Mouse (Mus musculus) gastrocnemius, postnatal 14 days (tissue): ENCODE results near the gene Nucb1. TPM values are rescaled to one million over a fixed set of nuclear protein-coding genes. Genes with fewer than 3 reads are reported as not detected.
"Not testable (repeated sequence)": the region's sequence is repeated elsewhere in the genome, so short reads cannot be mapped to it uniquely, and the experiment has no call there.

Experiments used
- DNase-seq: peaks from one replicate; pipeline ENCODE4 v3.0.0; 2021; ENCODE audit warnings: mixed read lengths
- intact Hi-C: fragments of 180-260 bp; cut with DNase I; formaldehyde crosslinking; loops from one replicate; pipeline ENCODE4 v1.15.1; 2025; ENCODE audit warnings: low total_unique reads
- total RNA-seq, 2 experiments: library from RNA; stranded (reverse); gene quantifications; 2 replicates each; pipeline ENCODE4 v1.2.3; 2021

The Nucb1 gene
- total RNA-seq, 2 experiments from 2014 or later: 100 TPM

- intact Hi-C loops: no loop called here
- no peak for DNase-seq
Measured at GRCm38 (mm10) chr7:45526474-45527120, 16.4 kb upstream of the Nucb1 start.

DNA sequence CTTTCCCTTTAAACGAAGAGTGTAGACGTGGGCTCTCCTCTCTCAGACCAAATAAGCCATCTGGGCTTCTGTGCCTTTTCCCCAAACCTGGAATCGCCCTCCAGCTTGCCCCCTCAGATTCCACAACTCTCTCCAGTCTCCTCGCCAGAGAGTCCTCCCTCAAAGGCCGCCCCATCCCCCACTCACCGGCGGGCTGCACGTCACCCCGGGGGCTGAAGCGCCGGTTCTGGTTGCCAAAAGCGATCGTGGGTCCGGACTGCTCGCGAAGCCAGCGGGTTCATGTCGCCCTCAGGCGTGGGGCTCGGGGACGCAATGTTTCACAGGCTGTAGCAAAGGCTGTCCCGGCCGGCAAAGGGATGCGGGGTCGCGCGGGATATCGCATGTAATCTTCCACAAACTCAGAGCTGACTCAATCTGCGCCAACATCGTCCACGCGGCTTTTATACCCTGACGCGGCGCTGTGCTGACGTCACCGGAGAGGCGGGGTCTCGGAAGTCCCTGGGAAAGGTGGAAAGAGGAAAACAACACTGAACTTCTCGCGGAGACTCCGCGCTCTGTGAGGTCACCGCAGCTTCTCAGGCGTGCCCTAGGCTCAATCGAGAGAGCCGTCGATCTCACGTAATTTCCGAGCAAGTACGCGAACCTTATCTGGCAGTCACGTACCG, 15.7 kb upstream of the Nucb1 start, which contains the start of the genes Ppp1r15a and Plekha4:
Ppp1r15a (minus strand) TSS at position 460 of the 665 bp plus-strand sequence.
Plekha4 (plus strand) TSS at position 522 of the 665 bp plus-strand sequence.
- intact Hi-C loops: no loop called here
- peak; percentile 93 for DNase-seq

DNA sequence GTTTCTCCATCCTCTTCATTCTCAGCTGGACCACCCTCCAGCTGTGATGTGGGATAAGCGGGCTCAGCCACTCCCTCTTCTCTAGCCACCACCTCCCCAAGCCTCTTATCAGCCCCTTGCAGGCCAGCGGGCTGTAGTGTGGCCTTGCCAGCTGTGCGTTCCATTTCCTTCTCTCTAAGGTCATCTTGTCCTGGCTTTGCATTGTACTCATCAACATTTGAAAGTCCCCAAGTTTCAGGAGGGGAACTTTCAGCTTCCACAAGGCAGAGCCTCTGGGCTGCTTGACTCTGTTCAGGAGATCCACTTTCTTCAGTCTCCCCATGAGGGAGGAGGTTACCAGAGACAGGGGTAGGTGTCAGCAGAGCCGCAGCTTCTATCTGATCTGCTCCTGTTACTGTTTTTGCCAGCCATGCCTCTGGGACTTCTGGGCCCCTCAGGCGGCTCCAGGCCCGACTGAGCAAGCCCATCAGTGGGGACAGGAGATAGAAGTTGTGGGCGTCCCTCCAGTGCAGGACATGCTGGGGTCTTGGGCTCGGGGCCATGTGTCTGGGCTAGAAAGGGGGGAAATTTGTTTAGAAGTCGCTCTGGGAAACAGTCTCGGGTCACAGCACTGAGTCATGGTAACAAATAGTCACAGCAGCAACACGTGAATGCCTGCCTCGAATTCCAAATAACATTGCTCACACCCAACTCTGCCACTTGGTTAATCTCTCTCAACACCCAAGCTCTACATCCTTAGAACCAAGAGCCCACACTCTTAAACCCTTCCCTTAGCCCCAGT, 14.8 kb upstream of the Nucb1 start:
- DNase-seq: no peak
- intact Hi-C loops: no loop called here

DNA sequence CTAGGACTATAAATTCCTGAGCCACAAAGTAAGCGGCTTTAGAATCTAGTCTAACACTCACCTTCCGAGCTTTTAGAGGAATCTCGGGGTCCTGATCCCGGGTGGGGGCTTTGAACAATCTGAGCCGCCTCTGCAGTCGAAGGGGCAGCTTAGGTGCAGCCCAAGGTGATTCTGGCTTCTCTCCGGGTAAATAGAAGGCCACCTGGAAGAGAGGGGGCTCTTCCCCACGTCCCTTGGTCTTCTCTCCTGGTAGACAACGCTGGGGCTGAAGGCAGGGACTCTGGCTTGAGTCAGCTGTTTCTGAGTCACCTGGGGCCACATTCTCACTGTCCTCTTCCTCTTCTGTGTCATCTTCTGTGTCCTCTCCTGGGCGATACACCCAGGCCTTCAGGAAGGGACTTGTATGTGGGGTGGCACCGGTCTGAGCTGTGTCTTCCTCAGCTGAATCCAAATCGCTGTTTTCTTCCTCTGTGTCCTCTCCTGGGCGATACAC, 13.5 kb upstream of the Nucb1 start:
- no peak for DNase-seq
- intact Hi-C loops: no loop called here

- intact Hi-C loops: no loop called here
- no peak for DNase-seq
Measured at GRCm38 (mm10) chr7:45522957-45523676, 12.9 kb upstream of the Nucb1 start.

DNA sequence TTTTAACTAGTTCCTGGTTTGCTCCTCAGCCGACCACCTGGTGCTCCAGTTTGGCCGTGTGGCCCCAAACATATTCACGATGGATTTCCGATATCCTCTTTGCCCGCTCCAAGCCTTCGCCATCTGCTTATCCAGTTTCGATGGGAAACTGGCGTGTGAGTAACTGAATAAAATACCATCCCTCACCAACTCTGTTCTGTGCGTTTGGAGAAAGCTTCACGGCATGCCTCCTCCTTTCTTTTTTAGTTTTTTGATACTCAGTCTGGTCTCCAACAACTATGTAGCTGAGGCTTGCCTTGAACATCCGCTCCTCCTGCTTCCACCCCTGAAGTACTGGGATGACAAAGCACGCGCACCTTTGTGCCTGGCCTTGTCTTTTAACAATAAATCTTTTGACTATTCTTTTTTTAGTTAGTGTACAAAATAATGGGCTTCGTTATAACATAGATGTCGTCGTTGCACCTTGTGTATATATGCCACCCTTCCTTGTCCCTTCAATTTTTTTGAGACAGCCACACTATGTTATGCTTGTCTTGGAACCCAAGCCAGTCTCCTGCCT, 12.1 kb upstream of the Nucb1 start:
- DNase-seq: no peak
- intact Hi-C loops: no loop called here

DNA sequence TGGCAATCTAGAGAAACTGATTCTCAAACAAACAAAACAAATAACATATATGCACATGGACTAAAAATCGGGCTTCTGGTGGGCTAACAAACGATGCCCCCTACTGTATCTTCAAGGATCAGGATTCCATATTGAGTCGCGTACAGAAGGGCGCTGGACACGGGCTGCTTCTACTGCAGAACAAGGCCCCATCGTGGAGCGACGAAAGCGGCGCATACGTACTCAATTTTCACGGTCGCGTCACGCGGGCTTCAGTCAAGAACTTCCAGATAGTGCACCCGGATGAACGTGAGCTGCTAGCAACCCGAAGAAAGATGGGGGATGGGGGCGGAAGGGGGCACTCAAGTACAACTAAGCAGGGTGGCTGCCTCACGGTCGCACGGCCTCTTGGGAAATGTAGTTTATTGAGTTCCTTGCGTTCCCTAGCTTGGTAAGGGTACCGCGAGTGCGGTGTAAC, 11.6 kb upstream of the Nucb1 start:
- peak; percentile 86 for DNase-seq
- intact Hi-C loops: no loop called here

GRCm38 (mm10) chr7:45520605-45521004, 10.4 kb upstream of the Nucb1 start:
- DNase-seq: no peak
- intact Hi-C loops: no loop called here

DNA sequence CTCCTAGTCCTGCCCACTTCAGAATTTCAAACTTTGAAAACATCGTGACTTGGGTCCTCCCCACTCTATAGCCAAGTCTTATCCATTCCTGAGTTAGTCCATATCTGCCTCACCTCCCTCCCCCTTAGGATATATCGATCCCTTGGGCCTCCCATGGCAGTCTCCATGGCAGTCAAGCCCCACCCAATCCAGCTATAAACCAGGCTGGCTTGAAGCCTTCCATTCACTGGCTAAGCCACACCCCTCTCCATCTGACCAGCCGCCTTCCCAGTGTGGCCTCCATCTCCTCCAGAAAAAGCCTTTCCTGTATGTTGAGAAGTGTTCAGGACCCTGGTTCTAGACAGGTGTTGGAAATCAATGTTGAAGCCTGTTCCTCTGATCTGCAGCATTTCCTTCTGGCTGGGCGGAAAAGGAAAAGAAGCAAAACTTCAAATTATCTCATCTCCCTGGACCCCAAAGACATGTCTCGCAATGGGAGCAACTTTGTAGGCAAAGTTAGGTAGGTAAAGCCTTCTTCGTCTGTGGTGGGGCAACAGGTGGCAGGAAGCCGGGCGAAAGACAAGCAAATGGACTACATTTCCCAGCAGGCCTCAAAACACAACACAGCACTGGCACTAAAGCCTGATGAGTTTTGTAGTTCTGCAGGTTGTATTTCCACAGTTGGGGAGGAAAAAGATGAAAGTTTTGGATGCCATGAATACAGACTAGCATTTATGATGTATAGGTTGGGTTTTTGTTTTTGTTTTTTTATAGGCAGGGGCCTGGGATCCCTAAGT, 9.3 kb upstream of the Nucb1 start:
- intact Hi-C loops: no loop called here
- DNase-seq: no peak

- no peak for DNase-seq
- intact Hi-C loops: no loop called here
Measured at GRCm38 (mm10) chr7:45518618-45519017, 8.4 kb upstream of the Nucb1 start.

- DNase-seq, intact Hi-C loops: not testable (repeated sequence)
Measured at GRCm38 (mm10) chr7:45516846-45517245, 6.6 kb upstream of the Nucb1 start.

DNA sequence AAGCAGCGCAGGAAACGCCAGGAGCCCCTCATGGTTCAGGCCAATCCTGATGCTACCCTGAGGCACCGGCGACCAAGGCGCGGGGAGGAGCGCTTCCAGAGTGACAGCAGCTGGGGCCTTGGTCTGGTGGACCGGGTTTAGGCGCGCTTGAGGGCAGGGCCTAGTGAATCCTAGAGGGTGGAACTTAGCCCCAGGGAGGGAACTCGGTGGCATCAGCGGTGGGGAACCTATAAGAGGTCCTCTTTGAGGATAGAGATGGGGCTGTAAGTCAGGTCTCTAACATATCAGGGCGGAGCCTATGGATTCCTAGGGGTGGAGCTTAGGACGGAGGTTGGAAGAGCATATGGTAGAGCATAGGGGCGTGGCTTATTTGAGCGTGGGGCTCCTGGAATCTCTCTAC, 5.2 kb upstream of the Nucb1 start:
- intact Hi-C loops: no loop called here
- DNase-seq: no peak

- intact Hi-C loops: no loop called here
- DNase-seq: no peak
Measured at GRCm38 (mm10) chr7:45514411-45514810, 4.2 kb upstream of the Nucb1 start.

DNA sequence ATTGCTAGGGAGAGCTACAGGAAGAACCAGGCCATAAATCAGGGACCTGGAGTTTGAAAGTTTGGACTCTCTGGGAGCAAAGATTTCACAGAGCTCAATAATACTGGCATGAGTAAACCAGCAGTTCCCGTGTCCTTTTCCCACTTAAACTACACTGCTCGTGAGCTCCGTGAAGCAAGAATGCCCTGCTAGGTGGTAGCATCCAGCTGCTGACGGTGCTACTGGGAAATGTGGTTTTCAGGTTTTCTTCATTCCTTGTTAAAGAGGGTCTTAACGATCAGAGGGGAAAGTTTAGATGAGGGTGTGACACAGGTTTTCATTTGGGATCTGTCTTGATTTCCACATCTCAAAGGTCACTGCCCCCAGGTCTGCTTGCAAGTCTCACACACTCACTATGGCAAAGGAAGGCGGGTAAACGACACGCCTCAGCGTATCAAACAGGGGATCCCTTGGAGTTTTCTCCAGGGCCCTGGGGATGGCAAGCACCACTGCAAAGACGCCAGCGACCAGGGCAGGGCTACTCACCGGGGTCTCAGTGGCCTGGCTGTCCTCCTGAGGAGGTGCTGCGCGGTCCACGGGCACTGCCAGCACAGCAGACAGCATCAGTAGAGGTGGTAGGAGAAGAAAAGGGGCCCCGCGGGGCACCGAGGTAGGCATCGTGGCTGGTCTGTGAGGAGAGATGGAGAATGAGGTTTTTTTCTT, 874 bp downstream of the Nucb1 start:
- no peak for DNase-seq
- intact Hi-C loops: no loop called here

- intact Hi-C loops: no loop called here
- DNase-seq: no peak
Measured at GRCm38 (mm10) chr7:45508561-45508960, 1.6 kb downstream of the Nucb1 start.

GRCm38 (mm10) chr7:45507583-45507982, 2.6 kb downstream of the Nucb1 start:
- DNase-seq: no peak
- intact Hi-C loops: no loop called here

DNA sequence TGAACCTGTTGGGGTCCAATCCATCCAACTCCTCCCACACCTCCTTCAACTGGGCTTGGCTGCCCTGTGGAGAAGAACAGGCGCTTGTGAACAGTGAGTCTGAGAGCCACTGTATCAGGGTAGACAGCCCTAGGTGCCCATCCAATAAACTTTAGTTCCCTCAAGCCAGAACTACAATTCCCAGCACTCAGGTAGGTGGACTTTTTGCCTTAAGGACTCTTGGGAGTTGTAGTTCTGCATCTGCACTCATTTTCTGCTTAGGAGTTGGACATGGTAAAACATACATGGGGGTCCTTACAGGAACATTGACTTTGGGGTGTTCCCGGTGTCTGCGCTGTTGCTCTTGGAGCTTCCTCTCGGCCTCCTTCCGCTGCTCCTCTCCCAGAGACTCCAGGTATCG, 11.8 kb downstream of the Nucb1 start:
- intact Hi-C loops: no loop called here

DNA sequence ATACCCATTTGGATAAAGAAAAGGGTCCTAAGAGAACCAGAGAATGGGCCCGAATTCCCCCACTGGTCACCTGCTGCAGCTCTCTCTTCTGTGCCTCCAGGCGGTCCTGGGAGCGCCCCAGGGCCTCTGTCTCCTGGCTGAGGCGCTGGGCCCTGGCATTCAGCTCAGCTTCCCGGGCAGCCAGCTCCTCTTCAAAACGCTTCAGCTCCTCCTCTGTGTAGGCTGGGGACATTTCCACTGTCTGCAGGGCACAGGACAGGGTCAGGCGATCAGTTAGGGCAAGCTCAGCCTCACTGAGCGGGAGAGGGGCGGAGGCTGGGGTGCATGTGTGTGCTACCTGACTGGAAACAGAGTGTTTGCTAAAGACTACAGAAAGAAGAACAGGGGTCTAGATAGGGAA, 15.7 kb downstream of the Nucb1 start:
- DNase-seq: no peak
- intact Hi-C loops: no loop called here

More for the DNA sequence above, 11.8 kb downstream of the Nucb1 start:
- DNase-seq: no peak
